Mouse (Mus musculus) telencephalon, adult 2 months (tissue): ENCODE measurements around the gene Hk2.

Source experiments
- DNase-seq: peaks from one replicate; pipeline ENCODE4 v3.0.0-alpha.2; 2011; ENCODE audit warnings: low read depth, low spot score

Hk2 gene

GRCm38 (mm10) chr6:82774321-82774764, at the start of gene Hk2:
Gene Hk2 (minus strand): TSS chr6:82774454.
- peak; percentile 60 for DNase-seq

- no peak for DNase-seq
These were observed 47.6 kb upstream of the Hk2 start for GRCm38 (mm10) chr6:82821758-82822253.

GRCm38 (mm10) chr6:82820716-82821115, 46.5 kb upstream of the Hk2 start:
- DNase-seq = no peak

- no peak for DNase-seq
These were observed 40.6 kb upstream of the Hk2 start for GRCm38 (mm10) chr6:82814821-82815220.

- DNase-seq = no peak
These were observed 33.9 kb upstream of the Hk2 start for GRCm38 (mm10) chr6:82807984-82808700.

GRCm38 (mm10) chr6:82806971-82807370, 32.7 kb upstream of the Hk2 start:
- no peak for DNase-seq

- no peak for DNase-seq
These were observed 32.2 kb upstream of the Hk2 start for GRCm38 (mm10) chr6:82806503-82806902.

GRCm38 (mm10) chr6:82805894-82806293, 31.6 kb upstream of the Hk2 start:
- DNase-seq = no peak

- DNase-seq = peak; percentile 21
These were observed 30.7 kb upstream of the Hk2 start for GRCm38 (mm10) chr6:82804984-82805383.

GRCm38 (mm10) chr6:82798202-82798737, 24.0 kb upstream of the Hk2 start:
- DNase-seq = no peak

- DNase-seq = no peak
These were observed 23.1 kb upstream of the Hk2 start for GRCm38 (mm10) chr6:82797300-82797839.

- DNase-seq = no peak
These were observed 16.6 kb upstream of the Hk2 start for GRCm38 (mm10) chr6:82790864-82791263.

GRCm38 (mm10) chr6:82783906-82784305, 9.7 kb upstream of the Hk2 start:
- no peak for DNase-seq

- DNase-seq = no peak
These were observed 6.6 kb upstream of the Hk2 start for GRCm38 (mm10) chr6:82780802-82781393.

GRCm38 (mm10) chr6:82780369-82780768, 6.1 kb upstream of the Hk2 start:
- no peak for DNase-seq

- DNase-seq = no peak
These were observed 2.9 kb upstream of the Hk2 start for GRCm38 (mm10) chr6:82777124-82777654.

GRCm38 (mm10) chr6:82775386-82775785, 1.1 kb upstream of the Hk2 start:
- no peak for DNase-seq

GRCm38 (mm10) chr6:82773261-82774131, 758 bp downstream of the Hk2 start:
- no peak for DNase-seq

- DNase-seq = no peak
These were observed 1.7 kb downstream of the Hk2 start for GRCm38 (mm10) chr6:82772451-82773101.

GRCm38 (mm10) chr6:82771981-82772409, 2.3 kb downstream of the Hk2 start:
- DNase-seq = peak; percentile 10

- no peak for DNase-seq
These were observed 3.2 kb downstream of the Hk2 start for GRCm38 (mm10) chr6:82771059-82771458.
